Mouse (Mus musculus) bone marrow macrophage, adult 2 months (primary cell): ENCODE measurements around the gene Cpsf2.

Experiments used
- CTCF ChIP-seq: IDR thresholded peaks from 2 replicates; pipeline ENCODE4 v1.5.1; 2012; ENCODE audit warnings: low read depth, mild to moderate bottlenecking, low read length, moderate library complexity
- POLR2A ChIP-seq: IDR thresholded peaks from 2 replicates; pipeline ENCODE4 v1.6.1; 2012; ENCODE audit warnings: mild to moderate bottlenecking, low read depth, low read length, borderline replicate concordance

GRCm38 (mm10) chr12:102043840-102044239, 68.1 kb downstream of the Cpsf2 start:
- TF ChIP-seq CTCF (no peak), POLR2A (no peak)
